Mouse (Mus musculus) liver, postnatal 0 days (tissue): ENCODE measurements around the gene 2610318N02Rik. TPM values are rescaled to one million over a fixed set of nuclear protein-coding genes. Genes with fewer than 3 reads are reported as not detected.

ENCODE experiments used
- ATAC-seq: fragments of 200-750 bp; cut with Nextera tagmentation; 2 replicates; pipeline ENCODE4 v1.8.0; 2017; ENCODE audit warnings: mild to moderate bottlenecking, moderate library complexity
- DNase-seq: peaks from one replicate; pipeline ENCODE4 v3.0.0-alpha.2; 2016
- H3K27ac ChIP-seq: fragments of 300-500 bp; sonication (generic); 2 replicates; pipeline ENCODE4 v1.5.1; 2014; ENCODE audit warnings: antibody characterized with exemption, moderate library complexity, mild to moderate bottlenecking, low read depth
- H3K27me3 ChIP-seq: fragments of 300-500 bp; sonication (generic); 2 replicates; pipeline ENCODE4 v1.6.1; 2014; ENCODE audit warnings: low read length, control low read depth, mixed read lengths; ENCODE audit not compliant: insufficient read depth
- H3K36me3 ChIP-seq: fragments of 300-500 bp; sonication (generic); replicated peaks from 2 replicates; pipeline ENCODE4 v1.6.1; 2014; ENCODE audit warnings: mild to moderate bottlenecking, control low read depth, low read length, moderate library complexity, mixed read lengths; ENCODE audit not compliant: insufficient read depth
- H3K4me1 ChIP-seq: fragments of 300-500 bp; sonication (generic); 2 replicates; pipeline ENCODE4 v1.6.1; 2014; ENCODE audit warnings: antibody characterized with exemption, mild to moderate bottlenecking, control low read depth; ENCODE audit not compliant: insufficient read depth
- H3K4me2 ChIP-seq: fragments of 300-500 bp; sonication (generic); 2 replicates; pipeline ENCODE4 v1.6.1; 2014; ENCODE audit warnings: low read depth, mild to moderate bottlenecking, low read length, moderate library complexity, mixed read lengths
- H3K4me3 ChIP-seq: fragments of 300-500 bp; sonication (generic); 2 replicates; pipeline ENCODE4 v1.5.1; 2014; ENCODE audit warnings: low read depth, low read length
- H3K9ac ChIP-seq: fragments of 300-500 bp; sonication (generic); replicated peaks from 2 replicates; pipeline ENCODE4 v1.6.1; 2014; ENCODE audit warnings: mild to moderate bottlenecking, moderate library complexity
- H3K9me3 ChIP-seq: fragments of 300-500 bp; sonication (generic); 2 replicates; pipeline ENCODE4 v1.6.1; 2016; ENCODE audit warnings: mild to moderate bottlenecking, control low read depth, low read length, mixed read lengths
- CTCF ChIP-seq: sonication (generic); IDR thresholded peaks from 2 replicates; pipeline ENCODE4 v1.5.1; 2016; ENCODE audit warnings: antibody characterized with exemption, low read depth
- EP300 ChIP-seq: IDR thresholded peaks from 2 replicates; pipeline ENCODE4 v1.6.1; 2016; ENCODE audit warnings: antibody characterized with exemption, low read depth, mild to moderate bottlenecking
- WGBS: fragments of 180-500 bp; shearing (Covaris S2); extraction: QIAGEN DNeasy Blood & Tissue Kit; methylation state at CpG from one replicate; pipeline ENCODE4 v1.1.7; 2014; ENCODE audit not compliant: insufficient replicate concordance; 5-methylcytosine and 5-hydroxymethylcytosine counted together
- polyA plus RNA-seq: library from polyadenylated mRNA; unstranded; fragments of >200 nt; fragmentation: Nextera tagmentation; extraction: Ambion mirVana; gene quantifications from 2 replicates; pipeline ENCODE4 v1.2.1, GENCODE M21; 2015

The 2610318N02Rik gene
- polyA plus RNA-seq, 1 experiment from 2014 or later = 5.2 TPM

DNA sequence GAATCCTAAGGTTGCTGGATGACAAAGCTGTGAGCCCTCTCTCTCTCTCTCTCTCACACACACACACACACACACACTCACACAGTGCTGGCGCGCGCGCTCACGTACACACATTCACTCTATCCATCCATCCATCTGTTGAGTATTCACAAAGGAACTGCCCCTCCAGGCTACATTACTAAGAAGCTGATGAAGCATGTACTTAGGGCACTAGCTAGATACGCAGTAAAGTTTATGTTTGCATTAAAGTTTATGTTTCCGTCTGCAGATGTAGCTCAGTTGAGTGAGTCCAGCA, 7.9 kb upstream of the 2610318N02Rik start:
- H3K36me3 ChIP-seq = no peaks in the 10 kb centered on the region
- no peaks in the 10 kb centered on the region for H3K27me3 ChIP-seq
- peak overlapping the region; percentile 68 for H3K4me3 ChIP-seq
- no peak overlapping the region for H3K9ac ChIP-seq
- H3K4me1 ChIP-seq = peaks cover 11% of the 10 kb centered on the region; the same call in 1 of the 2 replicates
- TF ChIP-seq CTCF (no peak), EP300 (no peak)
- 46% methylated on average over 7 of the region's 7 CpGs for WGBS
- H3K4me2 ChIP-seq = peak overlapping the region; percentile 96
- H3K9me3 ChIP-seq = no peaks in the 10 kb centered on the region
- DNase-seq = no peak
- H3K27ac ChIP-seq = no peak overlapping the region
- no peak for ATAC-seq

- no peak within 1 kb of the TSS for H3K27ac ChIP-seq
- no peaks in the 10 kb centered on the region for H3K27me3 ChIP-seq
- no peak; the same call in none of the 2 replicates for TF ChIP-seq CTCF
- TF ChIP-seq EP300 = no peak
- peak within 1 kb of the TSS; percentile 96 for H3K4me2 ChIP-seq
- ATAC-seq (peak; percentile 98), DNase-seq (peak; percentile 98)
- peak within 1 kb of the TSS; percentile 68 for H3K4me3 ChIP-seq
- H3K4me1 ChIP-seq = peaks cover 11% of the 10 kb centered on the region; the same call in 1 of the 2 replicates
- H3K9me3 ChIP-seq = no peaks in the 10 kb centered on the region
- under 1% methylated on average over 46 of the region's 47 CpGs for WGBS
- H3K36me3 ChIP-seq = no peaks in the 10 kb centered on the region
- H3K9ac ChIP-seq = peak within 1 kb of the TSS; percentile 72
Observed at GRCm38 (mm10) chr16:17132089-17132905, 7.3 kb upstream of the 2610318N02Rik start, which contains the start of gene Sdf2l1. Sdf2l1 (minus strand) TSS chr16:17132383.

- Histone ChIP-seq H3K9me3 (no peaks in the 10 kb centered on the region), H3K36me3 (no peaks in the 10 kb centered on the region), H3K4me2 (peak overlapping the region; percentile 96), H3K4me3 (peak overlapping the region; percentile 68), H3K27me3 (no peaks in the 10 kb centered on the region), H3K27ac (no peak overlapping the region), H3K4me1 (peaks cover 11% of the 10 kb centered on the region; the same call in 1 of the 2 replicates), H3K9ac (peak overlapping the region; percentile 72)
- ATAC-seq (no peak), DNase-seq (peak; percentile 47)
- TF ChIP-seq CTCF (peak; percentile 66; the same call in 1 of the 2 replicates), EP300 (no peak)
- 3% methylated on average over 43 of the region's 43 CpGs for WGBS
Observed at GRCm38 (mm10) chr16:17131191-17132088, 6.5 kb upstream of the 2610318N02Rik start.

GRCm38 (mm10) chr16:17127292-17127691, 2.3 kb upstream of the 2610318N02Rik start:
- Histone ChIP-seq H3K4me2 (no peak overlapping the region), H3K9ac (no peak overlapping the region), H3K27ac (no peak overlapping the region), H3K4me3 (no peak overlapping the region), H3K4me1 (peaks cover 27% of the 10 kb centered on the region), H3K9me3 (no peaks in the 10 kb centered on the region), H3K36me3 (no peaks in the 10 kb centered on the region), H3K27me3 (no peaks in the 10 kb centered on the region)
- DNase-seq (peak; percentile 60), ATAC-seq (no peak)
- TF ChIP-seq EP300 (no peak), CTCF (peak; percentile 90)
- WGBS = 87% methylated on average over 1 of the region's 1 CpGs

DNA sequence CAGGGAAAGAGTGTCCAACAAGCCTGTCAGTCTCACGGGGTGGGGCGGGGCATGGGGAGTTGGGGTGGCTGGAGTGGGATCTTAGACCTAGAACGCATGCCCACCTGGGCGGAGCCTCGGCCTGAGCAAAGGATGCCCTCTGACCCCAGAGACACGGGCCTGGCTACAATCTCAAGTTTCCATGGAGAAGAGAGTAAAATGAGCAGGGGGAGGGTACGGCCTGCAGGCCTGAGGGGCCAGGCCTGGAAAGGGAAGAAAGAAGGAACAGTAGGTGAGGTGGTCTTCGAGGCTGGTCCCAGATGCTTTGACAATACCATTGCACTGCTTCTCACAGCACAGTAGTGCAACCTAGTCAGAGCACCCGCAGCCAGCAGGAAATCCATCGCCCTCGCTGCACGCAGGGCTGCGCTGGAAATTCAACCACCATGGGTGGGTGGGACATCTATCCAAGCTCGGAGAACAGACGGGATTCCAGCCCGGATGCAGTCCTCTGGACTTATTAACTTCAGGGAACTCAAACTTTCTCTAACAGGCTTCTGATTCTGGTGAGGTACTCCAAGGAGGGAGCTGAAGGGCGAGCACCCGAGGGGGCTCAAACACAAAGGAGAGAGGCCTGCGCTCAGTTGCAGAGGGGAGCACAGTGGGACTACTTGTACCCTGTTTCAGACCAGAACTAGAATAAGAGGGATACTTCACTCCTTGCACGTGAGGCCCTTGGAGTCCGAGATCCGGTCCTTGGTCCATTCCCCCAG, 672 bp downstream of the 2610318N02Rik start:
- DNase-seq = no peak
- H3K4me1 ChIP-seq = peaks cover 21% of the 10 kb centered on the region
- H3K27ac ChIP-seq = no peak overlapping the region
- no peak; the same call in 1 of the 2 replicates for ATAC-seq
- no peak for TF ChIP-seq EP300
- no peak for TF ChIP-seq CTCF
- H3K9ac ChIP-seq = peak overlapping the region; percentile 58
- WGBS = 8% methylated on average over 22 of the region's 22 CpGs
- peak overlapping the region; percentile 50 for H3K4me3 ChIP-seq
- H3K36me3 ChIP-seq = no peaks in the 10 kb centered on the region
- no peaks in the 10 kb centered on the region for H3K27me3 ChIP-seq
- H3K4me2 ChIP-seq = peak overlapping the region; percentile 75
- no peaks in the 10 kb centered on the region for H3K9me3 ChIP-seq
